Mouse (Mus musculus) cortical plate, adult 2 months (tissue): ENCODE data around the gene Abcc3. TPM values are rescaled to one million over a fixed set of nuclear protein-coding genes. Genes with fewer than 3 reads are reported as not detected.

Experiments used
- H3K27ac ChIP-seq: fragments of 200-500 bp; 2 replicates; pipeline ENCODE4 v1.5.1; 2012; ENCODE audit warnings: low read length, control low read depth, inconsistent platforms; ENCODE audit not compliant: insufficient read depth
- H3K4me1 ChIP-seq: fragments of 200-500 bp; 2 replicates; pipeline ENCODE4 v1.6.1; 2011; ENCODE audit warnings: low read length; ENCODE audit not compliant: control insufficient read depth, insufficient read depth
- H3K4me3 ChIP-seq: fragments of 200-500 bp; 2 replicates; pipeline ENCODE4 v1.5.1; 2011; ENCODE audit warnings: mild to moderate bottlenecking, low read length, control low read depth; ENCODE audit not compliant: insufficient read depth
- CTCF ChIP-seq: fragments of 200-500 bp; IDR thresholded peaks from 2 replicates; pipeline ENCODE4 v1.5.1; 2011; ENCODE audit warnings: mild to moderate bottlenecking, control low read depth, low read length; ENCODE audit not compliant: insufficient read depth; ENCODE audit errors: extremely low read depth
- POLR2A ChIP-seq: fragments of 200-500 bp; IDR thresholded peaks from 2 replicates; pipeline ENCODE4 v1.6.1; 2011; ENCODE audit warnings: mild to moderate bottlenecking, low read length, control low read depth; ENCODE audit not compliant: insufficient read depth; ENCODE audit errors: extremely low read depth
- polyA plus RNA-seq: library from polyadenylated mRNA; depleted of rRNA; stranded (reverse); fragments of >200 nt; gene quantifications from 2 replicates; pipeline ENCODE4 v1.2.3, GENCODE M21; 2012

Abcc3 gene
- polyA plus RNA-seq, 1 experiment: 1.6 TPM

GRCm38 (mm10) chr11:94389021-94389420 is 3.8 kb downstream of the Abcc3 start:
- no peak for TF ChIP-seq POLR2A
- TF ChIP-seq CTCF: no peak
- Histone ChIP-seq H3K27ac (no peak overlapping the region), H3K4me3 (no peak overlapping the region), H3K4me1 (no peaks in the 10 kb centered on the region)

GRCm38 (mm10) chr11:94387756-94388155 is 5.0 kb downstream of the Abcc3 start:
- TF ChIP-seq CTCF: no peak
- TF ChIP-seq POLR2A: no peak
- Histone ChIP-seq H3K27ac (no peak overlapping the region), H3K4me1 (no peaks in the 10 kb centered on the region), H3K4me3 (no peak overlapping the region)

GRCm38 (mm10) chr11:94385977-94386771 is 6.6 kb downstream of the Abcc3 start:
- no peak for TF ChIP-seq CTCF
- TF ChIP-seq POLR2A: no peak
- Histone ChIP-seq H3K4me3 (no peak overlapping the region), H3K4me1 (no peaks in the 10 kb centered on the region), H3K27ac (no peak overlapping the region; the same call in 1 of the 2 replicates)

GRCm38 (mm10) chr11:94379736-94380135 is 13.1 kb downstream of the Abcc3 start:
- TF ChIP-seq POLR2A (no peak), CTCF (no peak)
- Histone ChIP-seq H3K27ac (no peak overlapping the region), H3K4me1 (no peaks in the 10 kb centered on the region), H3K4me3 (no peak overlapping the region)

GRCm38 (mm10) chr11:94379061-94379460 is 13.7 kb downstream of the Abcc3 start:
- Histone ChIP-seq H3K4me1 (no peaks in the 10 kb centered on the region), H3K27ac (no peak overlapping the region), H3K4me3 (no peak overlapping the region)
- TF ChIP-seq CTCF (no peak), POLR2A (no peak)

GRCm38 (mm10) chr11:94374276-94374948 is 18.4 kb downstream of the Abcc3 start:
- Histone ChIP-seq H3K4me3 (no peak overlapping the region), H3K4me1 (no peaks in the 10 kb centered on the region), H3K27ac (no peak overlapping the region)
- TF ChIP-seq POLR2A (no peak), CTCF (no peak)

- Histone ChIP-seq H3K4me1 (no peaks in the 10 kb centered on the region), H3K4me3 (no peak overlapping the region), H3K27ac (no peak overlapping the region)
- TF ChIP-seq POLR2A: no peak
These were observed 22.0 kb downstream of the Abcc3 start for GRCm38 (mm10) chr11:94370809-94371208.

- H3K27ac ChIP-seq: no peak overlapping the region
- TF ChIP-seq CTCF (no peak), POLR2A (no peak)
- H3K4me1 ChIP-seq: no peaks in the 10 kb centered on the region
- no peak overlapping the region for H3K4me3 ChIP-seq
These were observed 22.8 kb downstream of the Abcc3 start for GRCm38 (mm10) chr11:94369981-94370380.

GRCm38 (mm10) chr11:94365340-94365739 is 27.5 kb downstream of the Abcc3 start:
- Histone ChIP-seq H3K4me3 (no peak overlapping the region), H3K4me1 (no peaks in the 10 kb centered on the region), H3K27ac (no peak overlapping the region)
- TF ChIP-seq POLR2A (no peak), CTCF (no peak)

- Histone ChIP-seq H3K4me3 (no peak overlapping the region), H3K4me1 (no peaks in the 10 kb centered on the region), H3K27ac (no peak overlapping the region)
- TF ChIP-seq CTCF (no peak), POLR2A (no peak)
These were observed 29.1 kb downstream of the Abcc3 start for GRCm38 (mm10) chr11:94363690-94364089.
